Mouse (Mus musculus) liver, embryonic 14.5 days (tissue): ENCODE measurements around the gene Fam243.

Experiments
- CTCF ChIP-seq: IDR thresholded peaks from 2 replicates; pipeline ENCODE4 v1.5.1; 2016; ENCODE audit warnings: antibody characterized with exemption, low read depth, control low read depth
- EP300 ChIP-seq: IDR thresholded peaks from 2 replicates; pipeline ENCODE4 v1.6.1; 2016; ENCODE audit warnings: antibody characterized with exemption, low read depth

DNA sequence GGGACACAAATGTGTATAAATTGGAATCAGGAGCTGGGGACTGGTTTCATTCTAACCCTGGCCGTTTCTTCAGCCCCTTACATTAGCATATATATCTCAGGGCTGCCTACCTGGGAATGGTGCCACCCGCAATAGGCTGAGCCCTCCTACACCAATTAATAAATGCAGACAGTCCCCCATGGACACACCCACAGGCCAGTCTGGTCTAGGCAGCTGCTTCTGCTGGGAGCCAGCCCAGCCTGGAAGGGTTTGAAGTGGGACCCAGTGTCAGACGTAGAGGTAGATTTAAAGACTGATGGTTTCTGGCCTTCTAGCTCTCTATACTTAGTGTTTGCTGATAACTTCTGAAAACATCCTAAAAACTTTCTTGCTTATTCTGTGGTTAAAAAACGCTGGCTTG is 12.1 kb downstream of the Fam243 start:
- TF ChIP-seq CTCF, result no peak
- no peak for TF ChIP-seq EP300
